Mouse (Mus musculus) bone marrow, adult 2 months (tissue): Measurements from ENCODE around the gene Ankrd36.

ENCODE experiments used
- CTCF ChIP-seq: fragments of 200-500 bp; IDR thresholded peaks from 2 replicates; pipeline ENCODE4 v1.5.1; 2011; ENCODE audit warnings: low read length, control low read depth; ENCODE audit not compliant: control insufficient read depth, insufficient read depth
- POLR2A ChIP-seq: fragments of 200-500 bp; IDR thresholded peaks from 2 replicates; pipeline ENCODE4 v1.6.1; 2011; ENCODE audit warnings: low read depth, mild to moderate bottlenecking, control low read depth, low read length, borderline replicate concordance; ENCODE audit not compliant: control insufficient read depth

- TF ChIP-seq CTCF (no peak), POLR2A (peak; percentile 82)
These were observed 48.8 kb upstream of the Ankrd36 start, which contains the start of gene Xbp1 for GRCm38 (mm10) chr11:5520412-5521265.
